Mouse (Mus musculus) neural tube, embryonic 11.5 days (tissue): ENCODE data around the gene Castor1. TPM values are rescaled to one million over a fixed set of nuclear protein-coding genes. Genes with fewer than 3 reads are reported as not detected.

ENCODE experiments used
- ATAC-seq: fragments of 200-750 bp; cut with Nextera tagmentation; 2 replicates; pipeline ENCODE4 v1.8.0; 2017; ENCODE audit warnings: moderate number of reproducible peaks, mild to moderate bottlenecking, moderate TSS enrichment, moderate library complexity; ENCODE audit not compliant: insufficient read depth, low FRiP score, low TSS enrichment
- DNase-seq: peaks from one replicate; pipeline ENCODE4 v3.0.0-alpha.2; 2015; ENCODE audit warnings: low spot score
- H3K27ac ChIP-seq: fragments of 300-500 bp; sonication (generic); 2 replicates; pipeline ENCODE4 v1.5.1; 2014; ENCODE audit warnings: low read depth, mild to moderate bottlenecking, low read length
- H3K27me3 ChIP-seq: fragments of 300-500 bp; sonication (generic); 2 replicates; pipeline ENCODE4 v1.6.1; 2014; ENCODE audit warnings: mild to moderate bottlenecking, low read length, mixed read lengths; ENCODE audit not compliant: control insufficient read depth, insufficient read depth
- H3K36me3 ChIP-seq: fragments of 300-500 bp; sonication (generic); 2 replicates; pipeline ENCODE4 v1.6.1; 2014; ENCODE audit warnings: mild to moderate bottlenecking, low read length, moderate library complexity, mixed read lengths; ENCODE audit not compliant: control insufficient read depth, insufficient read depth
- H3K4me1 ChIP-seq: fragments of 300-500 bp; sonication (generic); 2 replicates; pipeline ENCODE4 v1.6.1; 2014; ENCODE audit warnings: low read length, mixed read lengths; ENCODE audit not compliant: control insufficient read depth, insufficient read depth
- H3K4me2 ChIP-seq: fragments of 300-500 bp; sonication (generic); 2 replicates; pipeline ENCODE4 v1.6.1; 2014; ENCODE audit warnings: low read depth, mild to moderate bottlenecking, moderate library complexity
- H3K4me3 ChIP-seq: fragments of 300-500 bp; sonication (generic); 2 replicates; pipeline ENCODE4 v1.5.1; 2014; ENCODE audit warnings: low read depth, low read length
- H3K9ac ChIP-seq: fragments of 300-500 bp; sonication (generic); 2 replicates; pipeline ENCODE4 v1.6.1; 2014; ENCODE audit warnings: mild to moderate bottlenecking, low read length
- H3K9me3 ChIP-seq: fragments of 300-500 bp; sonication (generic); 2 replicates; pipeline ENCODE4 v1.6.1; 2016; ENCODE audit warnings: low read length; ENCODE audit not compliant: control insufficient read depth
- WGBS: fragments of 180-500 bp; shearing (Covaris S2); extraction: QIAGEN DNeasy Blood & Tissue Kit; methylation state at CpG from one replicate; pipeline ENCODE4 v1.1.7; 2014; 5-methylcytosine and 5-hydroxymethylcytosine counted together
- polyA plus RNA-seq: library from polyadenylated mRNA; unstranded; fragments of >200 nt; fragmentation: Nextera tagmentation; extraction: Ambion mirVana; gene quantifications from 2 replicates; pipeline ENCODE4 v1.2.1, GENCODE M21; 2014

Gene Castor1
- polyA plus RNA-seq, 1 experiment from 2014 or later, result 2.1 TPM

DNA sequence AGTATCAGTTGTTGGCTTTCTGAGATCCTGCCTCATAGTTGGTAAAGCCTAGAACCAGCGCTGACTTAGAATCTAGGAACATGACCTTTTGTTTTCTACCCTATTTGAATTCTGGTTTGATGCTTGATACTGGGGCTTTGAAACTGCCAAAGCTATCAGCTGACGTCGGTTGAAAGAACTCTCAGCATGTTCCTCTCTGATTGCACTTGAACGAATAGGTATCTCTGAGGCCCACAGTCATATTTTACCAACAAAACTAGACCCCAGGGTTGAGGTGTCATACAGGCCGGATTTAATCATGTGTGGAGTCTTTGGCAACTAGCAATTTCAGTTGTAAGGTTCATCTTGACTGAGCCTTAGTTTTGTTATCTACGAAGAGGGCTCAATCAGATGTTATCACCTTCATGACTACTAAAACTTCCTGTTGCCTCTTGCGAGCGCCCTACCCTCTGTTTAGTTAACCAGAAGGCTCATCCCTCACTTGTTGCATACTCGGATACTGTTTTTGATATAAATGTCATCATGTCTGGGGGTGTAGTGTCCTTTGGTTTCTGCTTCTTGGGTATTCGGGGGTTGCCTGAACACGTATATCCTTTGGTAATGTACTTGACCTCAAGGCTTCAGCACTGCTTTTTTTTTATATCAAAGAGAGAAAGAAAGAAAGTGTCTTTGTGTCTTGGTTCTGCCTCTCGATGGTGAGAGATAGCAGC lies 14.9 kb upstream of the Castor1 start:
- 84% methylated on average over 12 of the region's 12 CpGs for WGBS

DNA sequence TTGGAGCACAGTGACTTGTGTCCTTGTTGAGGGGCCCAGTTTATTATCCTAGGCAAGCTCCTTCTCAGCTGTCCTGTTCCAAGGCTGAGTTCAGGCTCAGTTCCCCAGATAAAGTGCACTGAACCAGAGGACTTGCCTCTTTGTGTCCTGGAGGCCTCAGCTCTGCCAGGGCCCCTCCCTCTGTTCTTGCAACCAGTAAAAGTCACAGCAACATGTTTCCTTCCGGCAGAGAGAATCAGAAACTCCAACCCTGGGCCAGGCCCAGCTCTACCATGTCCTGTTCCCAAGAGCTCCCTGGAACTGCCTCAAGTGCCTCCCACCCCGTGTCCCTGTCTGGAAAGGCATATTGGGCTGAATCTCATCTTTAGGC lies 14.3 kb upstream of the Castor1 start:
- Histone ChIP-seq H3K9ac (no peak overlapping the region), H3K4me2 (no peak overlapping the region), H3K4me1 (no peaks in the 10 kb centered on the region), H3K27ac (no peak overlapping the region), H3K27me3 (no peaks in the 10 kb centered on the region), H3K4me3 (no peak overlapping the region), H3K36me3 (no peaks in the 10 kb centered on the region), H3K9me3 (no peaks in the 10 kb centered on the region)
- WGBS, result 55% methylated on average over 2 of the region's 2 CpGs
- DNase-seq, result no peak
- ATAC-seq, result no peak

More for the DNA sequence above, 14.9 kb upstream of the Castor1 start:
- Histone ChIP-seq H3K9ac (no peak overlapping the region), H3K9me3 (no peaks in the 10 kb centered on the region), H3K4me1 (no peaks in the 10 kb centered on the region), H3K4me2 (no peak overlapping the region), H3K27me3 (no peaks in the 10 kb centered on the region), H3K4me3 (no peak overlapping the region), H3K27ac (no peak overlapping the region), H3K36me3 (no peaks in the 10 kb centered on the region)
- DNase-seq (no peak), ATAC-seq (no peak)

DNA sequence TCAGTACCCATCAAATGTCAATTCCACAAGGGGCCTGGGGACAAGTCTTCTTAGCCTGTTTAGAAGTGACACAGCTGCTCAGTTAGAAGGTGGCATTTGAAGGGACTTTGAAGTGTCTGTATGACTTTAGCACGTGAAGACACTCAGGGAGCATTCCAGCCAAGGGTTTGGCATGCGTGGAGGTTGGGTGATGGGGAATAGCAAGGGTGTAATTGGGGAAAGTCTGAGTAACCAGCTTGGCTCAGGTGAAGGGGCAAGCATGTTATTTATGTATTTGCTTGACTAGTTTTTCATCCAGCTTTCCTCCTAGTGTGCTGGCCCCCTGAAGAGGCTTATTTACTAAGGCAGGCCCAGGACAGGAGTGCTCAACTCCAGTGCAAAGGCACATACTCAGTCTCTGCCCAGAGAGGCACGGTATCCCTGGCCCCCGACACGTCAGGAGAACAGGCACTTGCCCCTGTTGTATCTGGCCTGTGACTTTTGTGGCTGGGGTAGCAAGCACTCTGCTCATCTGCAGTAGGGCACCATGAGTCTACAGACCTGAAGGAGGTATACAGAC lies 12.8 kb upstream of the Castor1 start:
- Histone ChIP-seq H3K4me3 (no peak overlapping the region), H3K27me3 (no peaks in the 10 kb centered on the region), H3K4me1 (no peaks in the 10 kb centered on the region), H3K36me3 (no peaks in the 10 kb centered on the region), H3K4me2 (no peak overlapping the region), H3K27ac (no peak overlapping the region), H3K9me3 (no peaks in the 10 kb centered on the region), H3K9ac (no peak overlapping the region)
- DNase-seq, result no peak
- WGBS, result 82% methylated on average over 5 of the region's 5 CpGs
- ATAC-seq, result no peak

DNA sequence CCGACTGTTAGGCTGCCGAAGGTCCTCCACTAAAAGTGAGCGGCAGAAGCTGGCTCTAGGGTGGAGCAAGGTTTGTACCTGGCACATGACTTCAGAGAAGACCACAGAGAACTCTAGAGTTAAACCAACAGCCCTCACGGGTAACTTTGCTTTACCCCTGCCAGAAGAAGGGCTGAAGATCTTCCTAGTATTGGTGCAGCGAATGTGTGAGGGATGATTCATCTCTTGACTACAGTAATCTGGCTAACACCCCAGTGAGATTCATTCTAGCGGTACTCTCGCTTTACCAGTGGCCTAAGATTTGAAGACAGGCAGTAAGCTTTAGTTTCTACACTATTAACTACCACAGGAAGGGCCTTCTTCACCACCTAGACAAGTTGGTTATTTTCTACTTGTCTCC lies 12.1 kb upstream of the Castor1 start:
- DNase-seq, result no peak
- Histone ChIP-seq H3K36me3 (no peaks in the 10 kb centered on the region), H3K4me1 (no peaks in the 10 kb centered on the region), H3K9me3 (no peaks in the 10 kb centered on the region), H3K27me3 (no peaks in the 10 kb centered on the region), H3K9ac (no peak overlapping the region), H3K4me2 (no peak overlapping the region), H3K27ac (no peak overlapping the region), H3K4me3 (no peak overlapping the region)
- 93% methylated on average over 7 of the region's 7 CpGs for WGBS
- ATAC-seq, result no peak

DNA sequence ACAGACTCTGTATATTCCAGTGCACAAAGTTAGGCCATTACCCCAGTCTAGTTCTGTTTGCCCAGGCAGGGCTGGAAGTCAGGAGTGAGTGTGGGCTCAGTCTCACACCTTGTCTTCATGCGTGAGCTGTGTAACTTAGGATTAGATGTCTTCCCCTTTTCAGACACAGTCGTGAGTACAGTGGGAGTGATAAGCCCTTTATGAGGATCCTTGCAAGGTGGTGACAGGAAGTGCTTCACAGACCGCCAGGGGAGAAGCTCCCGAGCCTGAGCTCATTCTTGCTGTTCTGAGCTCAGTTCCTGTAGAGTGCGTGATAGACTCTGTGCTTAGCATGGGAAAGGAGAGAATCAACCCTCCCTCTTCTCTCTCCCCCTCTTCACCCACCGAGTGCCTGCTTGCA lies 11.5 kb upstream of the Castor1 start:
- 92% methylated on average over 6 of the region's 6 CpGs for WGBS
- Histone ChIP-seq H3K9ac (no peak overlapping the region), H3K4me2 (no peak overlapping the region), H3K4me1 (no peaks in the 10 kb centered on the region), H3K4me3 (no peak overlapping the region), H3K9me3 (no peaks in the 10 kb centered on the region), H3K36me3 (no peaks in the 10 kb centered on the region), H3K27ac (no peak overlapping the region), H3K27me3 (no peaks in the 10 kb centered on the region)
- DNase-seq (no peak), ATAC-seq (no peak)

DNA sequence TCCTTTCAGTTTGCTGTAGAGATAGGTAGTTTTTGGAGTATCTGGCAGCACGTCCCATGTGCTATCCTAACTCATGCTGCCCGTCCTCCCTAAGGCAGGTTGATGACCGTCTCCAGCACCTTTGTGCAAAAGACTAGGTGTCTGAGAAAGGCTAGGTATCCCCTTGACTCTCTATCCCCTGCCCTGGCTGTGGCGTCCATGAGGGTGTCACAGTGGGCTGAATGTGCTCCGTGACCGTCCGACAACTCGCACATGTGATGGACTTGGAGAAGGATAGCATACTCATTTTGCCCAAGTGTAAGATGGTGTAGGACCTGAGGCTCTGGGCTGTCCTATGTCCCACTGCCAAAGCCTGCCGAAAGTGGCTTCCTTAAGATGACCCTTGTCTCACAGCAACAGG lies 10.4 kb upstream of the Castor1 start:
- ATAC-seq (no peak), DNase-seq (no peak)
- 94% methylated on average over 9 of the region's 9 CpGs for WGBS
- Histone ChIP-seq H3K27ac (no peak overlapping the region), H3K4me1 (no peaks in the 10 kb centered on the region), H3K4me3 (no peak overlapping the region), H3K27me3 (no peaks in the 10 kb centered on the region), H3K9ac (no peak overlapping the region), H3K4me2 (no peak overlapping the region), H3K36me3 (peaks cover 4% of the 10 kb centered on the region), H3K9me3 (no peaks in the 10 kb centered on the region)

DNA sequence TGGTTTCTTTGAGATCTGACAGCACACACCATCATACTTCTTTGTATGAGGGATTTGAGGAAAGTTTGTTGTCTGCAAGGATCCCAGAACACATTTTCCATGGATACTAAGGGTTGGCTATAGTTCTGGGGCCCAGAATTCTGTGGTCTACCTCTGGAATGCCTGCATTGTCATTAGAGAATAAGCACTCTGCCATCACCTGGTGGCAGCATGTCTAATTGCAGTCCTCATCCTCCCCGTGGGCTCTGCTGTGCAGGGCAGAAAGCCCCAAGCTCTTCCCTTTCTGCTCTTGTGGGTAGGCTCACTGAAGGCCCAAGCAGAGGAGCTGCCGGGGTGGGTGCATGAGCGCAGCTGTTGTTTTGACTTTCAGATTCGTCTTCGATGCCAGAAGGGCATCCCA lies 8.5 kb upstream of the Castor1 start:
- Histone ChIP-seq H3K9ac (no peak overlapping the region), H3K4me3 (no peak overlapping the region), H3K4me1 (no peaks in the 10 kb centered on the region), H3K36me3 (peaks cover 4% of the 10 kb centered on the region), H3K27ac (no peak overlapping the region), H3K27me3 (no peaks in the 10 kb centered on the region), H3K9me3 (no peaks in the 10 kb centered on the region), H3K4me2 (no peak overlapping the region)
- WGBS, result 85% methylated on average over 5 of the region's 5 CpGs
- ATAC-seq, result no peak
- no peak for DNase-seq

DNA sequence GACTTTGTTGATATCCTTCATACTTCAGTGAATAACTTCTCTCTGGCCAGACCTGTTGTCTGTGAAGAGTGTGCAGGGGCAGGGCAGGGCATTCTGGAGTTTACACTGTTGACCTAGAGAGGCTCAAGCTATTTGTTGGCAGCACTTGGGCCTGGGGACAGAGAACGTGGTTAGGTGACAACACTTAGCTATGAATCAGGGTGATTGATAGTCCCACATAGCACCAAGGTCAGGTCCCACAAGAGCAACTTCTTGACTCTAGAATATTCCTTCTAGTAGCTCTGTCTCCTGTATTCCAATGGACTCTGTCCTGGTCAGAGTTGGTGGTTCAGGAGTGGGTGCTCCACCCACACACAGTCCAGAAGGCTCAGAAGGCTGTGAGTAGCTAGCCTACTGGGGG lies 7.2 kb upstream of the Castor1 start:
- H3K36me3 ChIP-seq, result peaks cover 7% of the 10 kb centered on the region
- no peak overlapping the region for H3K4me3 ChIP-seq
- no peaks in the 10 kb centered on the region for H3K4me1 ChIP-seq
- H3K27me3 ChIP-seq, result no peaks in the 10 kb centered on the region
- H3K9ac ChIP-seq, result no peak overlapping the region
- DNase-seq, result no peak
- no peak overlapping the region for H3K4me2 ChIP-seq
- H3K27ac ChIP-seq, result no peak overlapping the region
- no peak for ATAC-seq
- WGBS, result 45% methylated on average over 1 of the region's 1 CpGs
- no peaks in the 10 kb centered on the region for H3K9me3 ChIP-seq

DNA sequence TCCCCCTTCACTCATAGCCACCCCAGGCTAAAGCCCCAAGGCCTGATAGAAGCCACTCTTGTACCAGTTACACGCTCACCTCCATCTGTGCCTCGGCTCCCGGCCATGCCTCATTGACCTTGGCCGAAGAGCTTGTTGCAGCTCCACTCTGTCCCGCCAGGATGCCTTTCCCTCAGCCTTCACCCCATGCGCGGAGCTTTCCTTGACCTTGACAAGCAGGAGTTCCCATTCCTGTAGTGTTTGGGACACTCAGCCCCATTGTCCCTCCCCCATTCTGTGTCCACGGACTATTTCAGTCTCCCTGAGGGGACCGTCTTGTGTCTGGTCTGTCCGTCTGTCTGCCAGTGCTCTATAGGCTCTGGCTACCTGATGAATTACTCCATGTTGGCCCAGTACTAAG lies 4.9 kb upstream of the Castor1 start:
- ATAC-seq (no peak), DNase-seq (no peak)
- Histone ChIP-seq H3K9ac (no peak overlapping the region), H3K36me3 (peaks cover 7% of the 10 kb centered on the region), H3K4me1 (0 out of 2 replicates have a peak, but pooled peaks cover 4% of the 10 kb centered on the region), H3K9me3 (peaks cover 4% of the 10 kb centered on the region; the same call in 1 of the 2 replicates), H3K27me3 (peaks cover under 1% of the 10 kb centered on the region; the same call in 1 of the 2 replicates), H3K4me2 (no peak overlapping the region), H3K27ac (no peak overlapping the region), H3K4me3 (no peak overlapping the region)
- 89% methylated on average over 10 of the region's 10 CpGs for WGBS
